Mouse (Mus musculus) limb, embryonic 12.5 days (tissue): ENCODE results near the gene Cyp4x1. TPM values are rescaled to one million over a fixed set of nuclear protein-coding genes. Genes with fewer than 3 reads are reported as not detected.

Source experiments
- ATAC-seq: fragments of 200-750 bp; cut with Nextera tagmentation; 2 replicates; pipeline ENCODE4 v1.8.0; 2017; ENCODE audit warnings: low read depth, moderate TSS enrichment; ENCODE audit not compliant: insufficient number of reproducible peaks, insufficient read depth, low FRiP score, low TSS enrichment
- H3K27ac ChIP-seq: fragments of 300-500 bp; sonication (generic); 2 replicates; pipeline ENCODE4 v1.5.1; 2016; ENCODE audit warnings: mild to moderate bottlenecking, moderate library complexity
- H3K27me3 ChIP-seq: fragments of 300-500 bp; sonication (generic); 2 replicates; pipeline ENCODE4 v1.6.1; 2016; ENCODE audit warnings: mild to moderate bottlenecking, moderate library complexity
- H3K36me3 ChIP-seq: fragments of 300-500 bp; sonication (generic); 2 replicates; pipeline ENCODE4 v1.6.1; 2016; ENCODE audit warnings: mild to moderate bottlenecking, moderate library complexity
- H3K4me1 ChIP-seq: fragments of 300-500 bp; sonication (generic); replicated peaks from 2 replicates; pipeline ENCODE4 v1.6.1; 2016
- H3K4me2 ChIP-seq: fragments of 300-500 bp; sonication (generic); 2 replicates; pipeline ENCODE4 v1.6.1; 2016; ENCODE audit warnings: mild to moderate bottlenecking, moderate library complexity
- H3K4me3 ChIP-seq: fragments of 300-500 bp; sonication (generic); replicated peaks from 2 replicates; pipeline ENCODE4 v1.5.1; 2016; ENCODE audit warnings: mild to moderate bottlenecking
- H3K9ac ChIP-seq: fragments of 300-500 bp; sonication (generic); replicated peaks from 2 replicates; pipeline ENCODE4 v1.6.1; 2016; ENCODE audit warnings: mild to moderate bottlenecking, moderate library complexity
- H3K9me3 ChIP-seq: fragments of 300-500 bp; sonication (generic); 2 replicates; pipeline ENCODE4 v1.6.1; 2016; ENCODE audit warnings: mild to moderate bottlenecking, moderate library complexity
- WGBS: fragments of 180-500 bp; shearing (Covaris S2); methylation state at CpG from one replicate; pipeline ENCODE4 v1.1.7; 2016; 5-methylcytosine and 5-hydroxymethylcytosine counted together
- polyA plus RNA-seq: library from polyadenylated mRNA; unstranded; fragments of >200 nt; fragmentation: Nextera tagmentation; extraction: Ambion mirVana; gene quantifications from 2 replicates; pipeline ENCODE4 v1.2.1, GENCODE M21; 2016

Cyp4x1 gene
- polyA plus RNA-seq, 1 experiment from 2014 or later: not detected

DNA sequence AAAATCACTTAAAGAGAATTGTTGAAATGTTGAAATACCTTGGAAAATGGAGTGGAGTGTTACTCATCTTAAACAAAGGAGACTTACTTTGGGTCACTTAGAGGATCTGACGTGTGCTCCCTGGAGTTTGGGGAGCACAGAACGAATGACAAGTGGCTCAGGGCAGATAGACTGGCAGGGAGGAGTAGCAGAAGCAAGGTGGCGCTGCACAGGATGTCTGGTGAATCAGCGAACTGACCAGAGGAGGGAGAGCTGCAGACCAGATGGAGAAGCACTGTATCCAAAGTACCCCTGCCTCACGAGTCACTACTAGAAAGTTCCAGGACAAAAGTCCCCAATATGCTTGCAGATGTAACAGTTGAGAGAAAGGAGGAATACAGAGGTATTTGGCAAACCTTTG, 20.8 kb downstream of the Cyp4x1 start:
- Histone ChIP-seq H3K36me3 (no peaks in the 10 kb centered on the region), H3K4me1 (no peaks in the 10 kb centered on the region), H3K4me2 (no peak overlapping the region), H3K9ac (no peak overlapping the region), H3K27me3 (no peaks in the 10 kb centered on the region; the same call in 1 of the 2 replicates), H3K4me3 (no peak overlapping the region), H3K27ac (no peak overlapping the region), H3K9me3 (0 out of 2 replicates have a peak, but pooled peaks cover 7% of the 10 kb centered on the region)
- no peak for ATAC-seq
- whole genome bisulfite sequencing: 19% methylated on average over 5 of the region's 5 CpGs

DNA sequence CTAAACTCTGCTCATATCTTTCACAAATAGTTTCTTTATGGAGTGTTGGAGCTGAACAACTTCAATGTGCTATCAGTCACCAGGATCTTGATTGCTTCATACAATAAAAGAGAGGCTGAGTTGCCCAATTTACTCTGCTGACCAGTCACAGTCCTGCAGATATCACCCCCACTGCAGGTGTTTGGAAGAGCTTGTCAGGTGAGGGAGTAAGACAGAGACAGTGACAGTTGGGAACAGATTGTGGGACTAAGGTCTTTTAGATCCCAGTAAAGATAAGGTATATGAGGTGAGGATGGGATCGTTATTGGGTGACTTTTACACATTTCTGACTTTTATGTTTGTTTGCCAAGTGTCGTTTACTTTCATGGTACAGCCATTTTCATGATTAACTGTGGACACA, 22.9 kb downstream of the Cyp4x1 start:
- no peak for ATAC-seq
- 66% methylated on average over 2 of the region's 2 CpGs for WGBS

DNA sequence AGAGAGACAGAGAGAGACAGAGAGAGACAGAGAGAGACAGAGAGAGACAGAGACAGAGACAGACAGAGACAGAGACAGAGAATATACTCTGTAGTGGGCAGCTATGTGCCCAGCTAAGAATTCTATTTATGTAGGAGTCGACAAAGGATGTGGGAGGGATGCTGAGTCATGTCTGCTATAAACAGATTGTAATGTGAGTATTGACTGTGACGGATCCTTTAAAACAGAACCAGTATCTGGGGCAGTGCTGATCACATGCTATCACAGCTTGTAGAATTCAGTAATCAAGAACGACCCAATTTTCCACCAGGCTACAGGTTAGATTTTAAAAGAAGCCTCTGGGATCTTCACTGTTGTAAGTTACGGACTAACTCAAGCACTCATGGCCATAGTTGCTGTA, 30.6 kb downstream of the Cyp4x1 start:
- Histone ChIP-seq H3K4me2 (no peak overlapping the region), H3K4me1 (no peaks in the 10 kb centered on the region), H3K27me3 (peaks cover 10% of the 10 kb centered on the region; the same call in 1 of the 2 replicates), H3K9ac (no peak overlapping the region), H3K9me3 (no peaks in the 10 kb centered on the region), H3K4me3 (no peak overlapping the region), H3K36me3 (no peaks in the 10 kb centered on the region), H3K27ac (no peak overlapping the region)
- ATAC-seq: no peak
- WGBS: 61% methylated on average over 4 of the region's 4 CpGs

More for the DNA sequence above, 22.9 kb downstream of the Cyp4x1 start:
- Histone ChIP-seq H3K27me3 (no peaks in the 10 kb centered on the region), H3K4me3 (no peak overlapping the region), H3K36me3 (no peaks in the 10 kb centered on the region), H3K27ac (no peak overlapping the region), H3K9me3 (0 out of 2 replicates have a peak, but pooled peaks cover 4% of the 10 kb centered on the region), H3K4me1 (no peaks in the 10 kb centered on the region), H3K9ac (no peak overlapping the region), H3K4me2 (no peak overlapping the region)

DNA sequence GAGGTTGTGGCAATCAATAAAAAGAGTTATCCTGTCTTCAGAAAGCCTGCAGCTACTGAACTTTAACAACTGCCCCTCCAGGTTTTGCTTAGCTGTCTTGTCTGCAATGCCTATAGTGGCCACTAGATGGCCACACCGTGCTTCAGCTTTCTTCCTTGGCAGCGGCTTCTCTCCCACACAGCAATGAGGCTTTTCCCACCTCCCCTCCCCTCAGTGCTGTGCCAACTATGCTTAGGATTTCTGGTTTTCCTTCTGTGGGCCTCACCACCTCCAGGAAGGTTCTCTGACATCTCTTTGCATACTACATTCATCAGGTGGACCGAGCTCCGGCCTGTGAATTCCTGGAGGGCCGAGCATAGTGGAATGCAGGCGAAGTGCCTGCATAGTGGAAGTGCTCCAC, 32.4 kb downstream of the Cyp4x1 start:
- Histone ChIP-seq H3K27me3 (peaks cover 27% of the 10 kb centered on the region), H3K4me3 (no peak overlapping the region), H3K4me1 (no peaks in the 10 kb centered on the region; the same call in 1 of the 2 replicates), H3K36me3 (no peaks in the 10 kb centered on the region), H3K9me3 (no peaks in the 10 kb centered on the region), H3K9ac (no peak overlapping the region), H3K4me2 (no peak overlapping the region), H3K27ac (no peak overlapping the region)
- WGBS: 39% methylated on average over 6 of the region's 6 CpGs
- ATAC-seq: no peak

DNA sequence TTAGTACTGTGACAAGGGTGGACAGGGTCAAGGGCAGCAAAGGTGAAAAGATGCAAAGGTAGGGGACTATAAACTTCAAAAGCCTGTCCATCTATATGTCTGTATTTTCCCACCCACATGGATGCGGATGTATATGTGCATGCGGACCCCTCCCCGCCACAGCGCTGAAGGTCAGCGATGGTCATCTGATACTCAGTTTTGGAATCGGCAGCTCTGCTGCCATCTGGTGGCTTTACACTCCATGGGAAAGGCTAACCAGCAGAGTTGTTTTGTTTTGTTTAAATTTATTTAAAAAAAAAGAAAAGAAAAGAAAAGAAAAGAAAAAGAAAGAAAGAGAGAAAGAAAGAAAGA, 37.0 kb downstream of the Cyp4x1 start:
- no peaks in the 10 kb centered on the region for H3K9me3 ChIP-seq
- no peak overlapping the region for H3K4me3 ChIP-seq
- WGBS: 0% methylated on average over 6 of the region's 6 CpGs
- H3K4me2 ChIP-seq: peak overlapping the region; percentile 69
- no peak overlapping the region for H3K9ac ChIP-seq
- H3K27me3 ChIP-seq: peaks cover 73% of the 10 kb centered on the region
- H3K4me1 ChIP-seq: peaks cover 8% of the 10 kb centered on the region
- no peaks in the 10 kb centered on the region for H3K36me3 ChIP-seq
- no peak for ATAC-seq
- no peak overlapping the region for H3K27ac ChIP-seq

DNA sequence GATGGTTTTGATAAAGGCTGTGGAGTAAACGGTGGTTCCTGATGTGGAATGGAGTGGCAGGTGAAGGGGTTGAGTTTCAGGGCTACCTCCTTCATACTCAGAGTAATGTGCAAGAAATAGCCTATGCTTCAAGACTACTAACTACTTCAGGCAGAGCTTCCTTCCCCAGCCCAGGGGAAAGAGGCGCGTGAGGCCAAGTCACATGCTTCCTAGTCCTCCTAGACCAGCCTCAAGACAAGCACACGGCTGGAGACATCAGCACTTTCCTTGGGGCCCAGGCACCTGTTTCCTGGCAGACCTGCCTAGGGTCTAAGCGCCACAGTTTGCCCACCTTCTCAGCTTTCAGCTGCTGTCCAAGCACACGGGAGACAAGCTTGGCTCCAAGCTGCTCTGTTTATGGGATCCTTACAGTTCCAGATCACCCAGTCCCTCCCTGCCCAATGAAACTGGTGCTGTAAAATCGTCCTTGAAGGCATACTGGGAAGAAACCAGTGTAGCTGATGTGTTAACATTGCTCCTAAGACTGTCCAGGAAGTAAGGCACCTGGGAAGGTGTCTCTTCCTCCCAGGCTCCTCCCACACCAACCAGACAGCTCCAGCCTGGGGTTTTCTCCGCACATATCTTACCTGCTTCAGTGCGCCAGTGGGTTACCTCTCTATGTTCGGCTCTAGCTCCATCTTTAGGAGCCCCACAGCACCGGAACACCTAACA, 37.5 kb downstream of the Cyp4x1 start:
- H3K9ac ChIP-seq: no peak overlapping the region
- no peaks in the 10 kb centered on the region for H3K36me3 ChIP-seq
- no peak for ATAC-seq
- peaks cover 8% of the 10 kb centered on the region for H3K4me1 ChIP-seq
- 12% methylated on average over 11 of the region's 11 CpGs for WGBS
- H3K4me3 ChIP-seq: 0 out of 2 replicates have a peak overlapping the region, but pooled peaks have one; percentile 39
- peak overlapping the region; percentile 69 for H3K4me2 ChIP-seq
- H3K27me3 ChIP-seq: peaks cover 78% of the 10 kb centered on the region
- no peak overlapping the region for H3K27ac ChIP-seq
- no peaks in the 10 kb centered on the region for H3K9me3 ChIP-seq

DNA sequence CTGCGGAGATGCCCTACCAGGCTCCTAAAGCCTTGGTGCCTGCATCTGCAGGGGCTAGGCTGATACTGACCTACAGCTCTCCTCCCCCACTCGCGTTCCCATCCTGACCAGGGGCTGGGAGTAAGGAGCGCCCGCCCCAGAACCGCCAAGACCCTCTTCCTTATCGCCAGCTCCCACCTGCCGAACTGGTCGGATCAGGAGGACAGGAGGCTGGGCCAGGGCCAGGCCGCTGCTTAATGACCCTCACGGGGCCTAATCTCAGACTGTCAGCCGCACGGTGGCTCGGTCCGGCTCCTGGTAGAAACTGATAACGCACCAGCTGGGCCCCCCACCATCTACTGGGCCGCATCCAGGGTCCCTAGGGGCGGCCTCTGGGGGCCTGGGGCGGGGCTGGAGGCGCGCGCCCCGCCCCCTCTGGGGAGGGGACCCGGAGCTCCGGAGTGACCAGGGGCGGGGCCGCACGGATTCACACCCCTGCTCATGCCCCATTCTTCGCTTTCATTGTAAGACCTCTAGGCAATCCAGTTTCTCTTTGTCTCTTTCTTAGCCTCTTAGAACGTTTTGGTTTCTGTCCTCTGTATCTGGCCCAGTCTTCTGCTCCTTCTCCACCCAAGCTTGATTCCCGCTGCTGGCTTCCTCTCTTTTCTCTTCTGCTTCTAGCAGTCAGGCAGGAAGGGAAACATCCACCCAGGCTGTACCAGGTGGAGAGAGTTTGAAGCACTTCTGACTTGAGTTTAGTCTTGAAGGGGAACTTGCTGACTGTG, 38.2 kb downstream of the Cyp4x1 start:
- Histone ChIP-seq H3K27me3 (peaks cover 79% of the 10 kb centered on the region), H3K4me2 (peak overlapping the region; percentile 69), H3K27ac (no peak overlapping the region), H3K36me3 (no peaks in the 10 kb centered on the region), H3K9ac (peak overlapping the region; percentile 38; the same call in 1 of the 2 replicates), H3K9me3 (no peaks in the 10 kb centered on the region), H3K4me3 (peak overlapping the region; percentile 39), H3K4me1 (peaks cover 8% of the 10 kb centered on the region)
- peak; percentile 53; the same call in 1 of the 2 replicates for ATAC-seq
- WGBS: 4% methylated on average over 29 of the region's 31 CpGs

DNA sequence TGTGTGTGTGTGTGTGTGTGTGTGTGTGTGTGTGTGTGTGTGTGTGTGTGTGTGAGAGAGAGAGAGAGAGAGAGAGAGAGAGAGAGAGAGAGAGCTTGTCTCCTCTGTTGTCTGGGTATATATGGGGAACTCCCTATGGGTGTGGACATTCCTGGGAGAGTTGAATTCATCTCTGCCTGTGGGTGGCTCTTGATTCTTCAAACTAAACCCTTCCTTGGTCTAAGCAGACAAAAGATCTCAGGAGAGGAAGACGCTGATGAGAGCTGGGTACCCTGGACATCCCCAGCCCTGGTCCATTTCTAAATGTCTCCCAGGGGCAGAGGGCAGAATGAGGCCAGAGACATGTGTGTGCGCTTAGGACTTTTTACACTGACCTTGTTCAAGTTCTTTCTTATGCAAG, 40.0 kb downstream of the Cyp4x1 start:
- no peak overlapping the region for H3K4me2 ChIP-seq
- no peak overlapping the region for H3K27ac ChIP-seq
- no peaks in the 10 kb centered on the region for H3K36me3 ChIP-seq
- H3K9ac ChIP-seq: no peak overlapping the region
- WGBS: 73% methylated on average over 2 of the region's 2 CpGs
- H3K27me3 ChIP-seq: peaks cover 89% of the 10 kb centered on the region
- no peaks in the 10 kb centered on the region for H3K9me3 ChIP-seq
- peaks cover 8% of the 10 kb centered on the region for H3K4me1 ChIP-seq
- no peak overlapping the region for H3K4me3 ChIP-seq
- no peak for ATAC-seq

DNA sequence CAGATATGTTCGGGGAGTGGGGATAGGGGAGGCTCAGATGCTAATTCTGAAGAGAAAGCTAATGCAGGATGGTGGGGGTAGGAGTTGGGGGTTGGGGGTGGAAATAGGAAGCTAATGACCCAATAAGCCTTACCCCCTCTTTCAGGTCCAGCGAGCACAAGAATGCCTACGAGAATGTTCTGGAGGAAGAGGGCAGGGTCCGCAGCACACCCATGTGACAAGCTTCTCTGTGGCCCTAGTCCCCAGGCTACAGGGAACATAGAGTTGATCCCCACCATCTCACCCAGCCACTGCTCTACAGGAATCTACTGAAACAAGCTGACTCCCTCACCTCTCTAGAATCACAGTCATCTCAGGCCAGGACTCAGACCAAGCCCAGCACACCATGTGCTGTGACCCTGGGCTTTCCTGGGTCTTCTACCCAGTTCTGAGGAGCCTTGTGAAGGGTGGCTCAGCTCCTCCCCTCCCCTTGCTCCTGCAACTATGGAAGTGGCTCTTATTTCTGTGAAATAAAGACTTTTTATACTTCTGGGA, 40.7 kb downstream of the Cyp4x1 start:
- Histone ChIP-seq H3K9ac (no peak overlapping the region), H3K36me3 (no peaks in the 10 kb centered on the region), H3K27ac (no peak overlapping the region), H3K4me3 (no peak overlapping the region), H3K27me3 (peaks cover 91% of the 10 kb centered on the region), H3K4me1 (peaks cover 8% of the 10 kb centered on the region), H3K4me2 (no peak overlapping the region), H3K9me3 (no peaks in the 10 kb centered on the region)
- WGBS: 75% methylated on average over 4 of the region's 4 CpGs
- no peak for ATAC-seq

DNA sequence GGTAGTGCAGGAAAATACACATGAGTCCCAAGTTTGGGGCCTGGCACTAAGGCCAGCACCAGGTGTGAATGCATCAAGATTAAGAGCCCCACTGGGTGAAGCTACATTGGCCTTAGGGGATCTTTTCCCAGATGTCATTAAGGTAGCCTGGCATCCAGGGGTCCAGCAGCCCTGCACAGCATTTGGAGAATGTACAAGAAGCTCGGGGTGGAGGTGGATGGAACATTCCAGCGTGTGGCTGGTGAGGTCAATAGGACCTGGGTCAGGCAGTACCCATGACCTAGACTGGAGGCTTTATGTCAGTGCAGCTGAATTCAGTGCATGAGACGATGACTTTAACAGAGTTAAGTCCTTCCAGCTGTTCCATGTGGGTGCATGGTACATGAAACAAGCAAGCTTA, 42.3 kb downstream of the Cyp4x1 start:
- H3K27me3 ChIP-seq: peaks cover 93% of the 10 kb centered on the region
- WGBS: 68% methylated on average over 3 of the region's 3 CpGs

DNA sequence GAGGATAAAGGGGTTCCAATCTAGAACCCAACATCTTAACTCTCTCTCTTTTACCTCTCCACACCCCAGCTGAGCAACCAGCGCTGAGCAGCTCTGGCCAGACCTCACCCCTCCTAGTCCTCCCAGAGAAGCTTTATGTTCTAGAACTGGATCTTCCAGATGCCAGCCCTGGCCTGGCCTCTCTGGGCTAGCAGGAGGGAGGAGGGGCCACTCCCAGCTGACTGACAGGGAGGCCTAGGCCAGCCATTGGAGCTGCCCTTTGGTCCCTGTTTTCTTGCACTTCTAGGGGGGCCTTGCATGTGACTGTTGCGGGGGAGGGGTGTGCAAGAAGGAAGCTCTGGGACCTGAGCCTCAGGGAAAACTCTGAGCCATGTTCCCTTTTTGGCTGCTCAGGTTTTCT, 43.5 kb downstream of the Cyp4x1 start:
- Histone ChIP-seq H3K36me3 (no peaks in the 10 kb centered on the region), H3K4me1 (peaks cover 2% of the 10 kb centered on the region), H3K4me3 (no peak overlapping the region), H3K9ac (no peak overlapping the region), H3K27me3 (peaks cover 88% of the 10 kb centered on the region), H3K27ac (no peak overlapping the region), H3K9me3 (no peaks in the 10 kb centered on the region), H3K4me2 (no peak overlapping the region)
- WGBS: 66% methylated on average over 2 of the region's 2 CpGs
- no peak for ATAC-seq

More for the DNA sequence above, 42.3 kb downstream of the Cyp4x1 start:
- no peaks in the 10 kb centered on the region for H3K9me3 ChIP-seq
- H3K4me2 ChIP-seq: no peak overlapping the region
- no peaks in the 10 kb centered on the region for H3K36me3 ChIP-seq
- no peak overlapping the region for H3K27ac ChIP-seq
- ATAC-seq: no peak
- H3K4me3 ChIP-seq: no peak overlapping the region
- H3K4me1 ChIP-seq: peaks cover 8% of the 10 kb centered on the region
- no peak overlapping the region for H3K9ac ChIP-seq
